Mouse (Mus musculus) MEL (cell line): ENCODE data around the gene Sult1a1. TPM values are rescaled to one million over a fixed set of nuclear protein-coding genes. Genes with fewer than 3 reads are reported as not detected.

Experiments used
- DNase-seq: peaks from one replicate; pipeline ENCODE4 v3.0.0; 2011; ENCODE audit warnings: low read depth, low spot score
- H3K27ac ChIP-seq: 2 replicates; pipeline ENCODE4 v1.5.1; 2012; ENCODE audit warnings: low read depth, mild to moderate bottlenecking, control low read depth, low read length, moderate library complexity; ENCODE audit not compliant: control insufficient read depth
- H3K27me3 ChIP-seq, 2 experiments: fragments of 150-350 bp in 1 of 2; sonication (generic) in 1 of 2; 2 replicates each; pipeline ENCODE4 v1.6.1; 2012; ENCODE audit warnings: low read length in 2 of 2, mild to moderate bottlenecking in 2 of 2, improper control_type of control experiment in 1 of 2, moderate library complexity in 1 of 2; ENCODE audit not compliant: insufficient read depth in 2 of 2, control insufficient read depth in 1 of 2
- H3K36me3 ChIP-seq, 2 experiments: 2 replicates each; pipeline ENCODE4 v1.6.1; 2012 to 2014; ENCODE audit warnings: low read length in 2 of 2, improper control_type of control experiment in 1 of 2, inconsistent platforms in 1 of 2, mild to moderate bottlenecking in 1 of 2; ENCODE audit not compliant: insufficient read depth in 2 of 2, control insufficient read depth in 1 of 2
- H3K4me1 ChIP-seq, 2 experiments: fragments of 150-350 bp in 1 of 2; sonication (generic) in 1 of 2; 2 replicates each; pipeline ENCODE4 v1.6.1; 2012; ENCODE audit warnings: low read length in 2 of 2, improper control_type of control experiment in 1 of 2, mild to moderate bottlenecking in 1 of 2; ENCODE audit not compliant: insufficient read depth in 2 of 2, control insufficient read depth in 1 of 2
- H3K4me3 ChIP-seq, 2 experiments: fragments of 150-350 bp in 1 of 2; sonication (generic) in 1 of 2; 2 replicates each; pipeline ENCODE4 v1.5.1; 2012; ENCODE audit warnings: low read depth in 2 of 2, low read length in 2 of 2, mild to moderate bottlenecking in 2 of 2, moderate library complexity in 2 of 2, control low read depth in 1 of 2, improper control_type of control experiment in 1 of 2; ENCODE audit not compliant: control insufficient read depth in 1 of 2, insufficient read depth in 1 of 2
- H3K79me2 ChIP-seq: 2 replicates; pipeline ENCODE4 v1.6.1; 2012; ENCODE audit warnings: mild to moderate bottlenecking, low read length, moderate library complexity; ENCODE audit not compliant: control insufficient read depth, poor library complexity, insufficient read depth
- H3K9ac ChIP-seq: 2 replicates; pipeline ENCODE4 v1.6.1; 2012; ENCODE audit warnings: low read depth, mild to moderate bottlenecking, control low read depth, low read length, moderate library complexity; ENCODE audit not compliant: control insufficient read depth, poor library complexity, severe bottlenecking
- H3K9me3 ChIP-seq: fragments of 150-350 bp; sonication (generic); replicated peaks from 2 replicates; pipeline ENCODE4 v1.6.1; 2012; ENCODE audit warnings: mild to moderate bottlenecking, low read length, improper control_type of control experiment, moderate library complexity; ENCODE audit not compliant: insufficient read depth
- CHD1 ChIP-seq: IDR thresholded peaks from 2 replicates; pipeline ENCODE4 v1.6.1; 2012; ENCODE audit warnings: low read depth, mild to moderate bottlenecking, inconsistent platforms, low read length, improper control_type of control experiment
- CHD2 ChIP-seq: IDR thresholded peaks from 2 replicates; pipeline ENCODE4 v1.6.1; 2011; ENCODE audit warnings: low read length, improper control_type of control experiment
- E2F4 ChIP-seq: IDR thresholded peaks from 2 replicates; pipeline ENCODE4 v1.6.1; 2011; ENCODE audit warnings: low read depth, low read length, improper control_type of control experiment, borderline replicate concordance
- ETS1 ChIP-seq: IDR thresholded peaks from 2 replicates; pipeline ENCODE4 v1.6.1; 2012; ENCODE audit warnings: low read depth, mild to moderate bottlenecking, inconsistent platforms, low read length, improper control_type of control experiment, moderate library complexity
- HCFC1 ChIP-seq: IDR thresholded peaks from 2 replicates; pipeline ENCODE4 v1.6.1; 2012; ENCODE audit warnings: low read depth, mild to moderate bottlenecking, inconsistent platforms, low read length, improper control_type of control experiment, moderate library complexity
- MAFK ChIP-seq: IDR thresholded peaks from 2 replicates; pipeline ENCODE4 v1.6.1; 2011; ENCODE audit warnings: low read depth, mild to moderate bottlenecking, low read length, improper control_type of control experiment, borderline replicate concordance
- MAX ChIP-seq: IDR thresholded peaks from 2 replicates; pipeline ENCODE4 v1.6.1; 2011; ENCODE audit warnings: low read length, improper control_type of control experiment
- MAZ ChIP-seq: IDR thresholded peaks from 2 replicates; pipeline ENCODE4 v1.6.1; 2012; ENCODE audit warnings: low read depth, mild to moderate bottlenecking, inconsistent platforms, low read length, improper control_type of control experiment
- MXI1 ChIP-seq: IDR thresholded peaks from 2 replicates; pipeline ENCODE4 v1.6.1; 2011; ENCODE audit warnings: mild to moderate bottlenecking, low read depth, low read length, improper control_type of control experiment
- MYB ChIP-seq: IDR thresholded peaks from 2 replicates; pipeline ENCODE4 v1.6.1; 2011; ENCODE audit warnings: mild to moderate bottlenecking, low read depth, low read length, improper control_type of control experiment
- POLR2A ChIP-seq, 2 experiments: IDR thresholded peaks; 2 replicates each; pipeline ENCODE4 v1.6.1; 2011 to 2012; ENCODE audit warnings: low read length in 2 of 2, mild to moderate bottlenecking in 2 of 2, control low read depth in 1 of 2, improper control_type of control experiment in 1 of 2, low read depth in 1 of 2, moderate library complexity in 1 of 2; ENCODE audit not compliant: control insufficient read depth in 1 of 2, insufficient read depth in 1 of 2, poor library complexity in 1 of 2
- POLR2AphosphoS2 ChIP-seq: IDR thresholded peaks from 2 replicates; pipeline ENCODE4 v1.6.1; 2011; ENCODE audit warnings: low read length, improper control_type of control experiment
- POLR2AphosphoS5 ChIP-seq: IDR thresholded peaks from 2 replicates; pipeline ENCODE4 v1.6.1; 2012; ENCODE audit warnings: low read depth, borderline replicate concordance, mild to moderate bottlenecking, inconsistent platforms, low read length, moderate library complexity, mixed read lengths
- RAD21 ChIP-seq: IDR thresholded peaks from 2 replicates; pipeline ENCODE4 v1.6.1; 2011; ENCODE audit warnings: mild to moderate bottlenecking, low read depth, low read length, improper control_type of control experiment
- RCOR1 ChIP-seq: IDR thresholded peaks from 2 replicates; pipeline ENCODE4 v1.6.1; 2012; ENCODE audit warnings: low read depth, mild to moderate bottlenecking, inconsistent platforms, low read length, improper control_type of control experiment
- SIN3A ChIP-seq: IDR thresholded peaks from 2 replicates; pipeline ENCODE4 v1.6.1; 2012; ENCODE audit warnings: low read length, improper control_type of control experiment, inconsistent platforms
- SMC3 ChIP-seq: IDR thresholded peaks from 2 replicates; pipeline ENCODE4 v1.6.1; 2011; ENCODE audit warnings: low read depth, low read length, improper control_type of control experiment
- TAL1 ChIP-seq: IDR thresholded peaks from 2 replicates; pipeline ENCODE4 v1.6.1; 2012; ENCODE audit warnings: mild to moderate bottlenecking, inconsistent platforms, low read length, moderate library complexity, mixed read lengths
- TCF12 ChIP-seq: IDR thresholded peaks from 2 replicates; pipeline ENCODE4 v1.6.1; 2014; ENCODE audit warnings: low read depth, mild to moderate bottlenecking, inconsistent platforms, low read length, improper control_type of control experiment, moderate library complexity
- UBTF ChIP-seq: IDR thresholded peaks from 2 replicates; pipeline ENCODE4 v1.6.1; 2012; ENCODE audit warnings: low read depth, mild to moderate bottlenecking, inconsistent platforms, low read length, improper control_type of control experiment, moderate library complexity, borderline replicate concordance; ENCODE audit not compliant: insufficient read depth
- USF1 ChIP-seq: IDR thresholded peaks from 2 replicates; pipeline ENCODE4 v1.6.1; 2014; ENCODE audit warnings: low read depth, mild to moderate bottlenecking, inconsistent platforms, low read length, improper control_type of control experiment, moderate library complexity
- USF2 ChIP-seq, 2 experiments: IDR thresholded peaks; 2 replicates each; pipeline ENCODE4 v1.6.1; 2011 to 2012; ENCODE audit warnings: improper control_type of control experiment in 2 of 2, low read length in 2 of 2, borderline replicate concordance in 1 of 2, inconsistent platforms in 1 of 2, low read depth in 1 of 2, mild to moderate bottlenecking in 1 of 2; ENCODE audit not compliant: insufficient read depth in 1 of 2
- ZC3H11A ChIP-seq: IDR thresholded peaks from 2 replicates; pipeline ENCODE4 v1.6.1; 2012; ENCODE audit warnings: low read depth, mild to moderate bottlenecking, inconsistent platforms, low read length, improper control_type of control experiment
- ZKSCAN1 ChIP-seq: IDR thresholded peaks from 2 replicates; pipeline ENCODE4 v1.6.1; 2012; ENCODE audit warnings: low read depth, mild to moderate bottlenecking, inconsistent platforms, low read length, improper control_type of control experiment, moderate library complexity
- ZMIZ1 ChIP-seq: IDR thresholded peaks from 2 replicates; pipeline ENCODE4 v1.6.1; 2012; ENCODE audit warnings: low read depth, mild to moderate bottlenecking, inconsistent platforms, low read length, improper control_type of control experiment, moderate library complexity
- polyA plus RNA-seq, 2 experiments: library from polyadenylated mRNA; stranded (reverse) in 1 of 2; unstranded in 1 of 2; fragments of >175 nt in 1 of 2; fragments of >200 nt in 1 of 2; gene quantifications; 2 replicates each; pipeline versions ENCODE4 v1.2.1 to v1.2.4; 2012; ENCODE audit warnings: low replicate concordance in 2 of 2, low read depth in 1 of 2; ENCODE audit not compliant: insufficient read length in 2 of 2, insufficient read depth in 1 of 2, missing spikeins in 1 of 2
- total RNA-seq: library from RNA; depleted of rRNA; stranded (reverse); fragments of 300-350 nt; gene quantifications from 2 replicates; pipeline ENCODE4 v1.2.3, GENCODE M21; 2012

The Sult1a1 gene
- total and polyA plus RNA-seq, 3 experiments: 0.36 TPM; not detected in 2

DNA sequence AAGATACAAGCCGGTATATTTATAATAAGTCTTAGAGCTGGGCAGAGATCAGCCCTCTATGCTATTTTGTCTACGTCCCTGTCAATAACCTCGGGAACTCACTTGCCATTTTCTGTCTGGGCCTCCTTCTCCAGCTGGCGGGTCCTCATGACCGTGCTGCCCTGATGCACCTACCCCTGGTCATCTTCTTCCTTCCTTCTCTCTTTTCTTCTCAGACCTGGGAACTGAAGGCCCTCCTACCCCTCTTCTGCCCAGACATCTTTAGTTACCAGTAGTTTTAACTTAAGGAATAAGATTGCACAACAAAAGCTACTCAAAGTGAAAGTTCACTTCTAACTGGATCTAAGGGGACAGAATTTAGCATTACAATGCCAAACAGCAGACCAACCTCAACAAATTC lies 3.5 kb upstream of the Sult1a1 start:
- H3K36me3 ChIP-seq: no peaks in the 10 kb centered on the region; a peak in 1 of 4 replicates
- no peak overlapping the region for H3K4me3 ChIP-seq
- DNase-seq: no peak
- no peaks in the 10 kb centered on the region for H3K79me2 ChIP-seq
- TF ChIP-seq E2F4 (no peak), SIN3A (no peak), TAL1 (no peak), MYB (no peak), RCOR1 (no peak), ZKSCAN1 (no peak), USF2 (IDR thresholded peaks at IDR 0.05; ENCODE audit: borderline replicate concordance in 1 of 2, insufficient read depth in 1 of 2, low read depth in 1 of 2, low read length in 2 of 2) (no peak), POLR2AphosphoS5 (no peak), TCF12 (no peak), CHD1 (no peak), ZMIZ1 (no peak), MAX (no peak), CHD2 (no peak), MAZ (no peak), ZC3H11A (no peak), USF1 (no peak)
- H3K27me3 ChIP-seq: no peaks in the 10 kb centered on the region
- no peak overlapping the region for H3K9ac ChIP-seq
- no peaks in the 10 kb centered on the region for H3K9me3 ChIP-seq
- no peaks in the 10 kb centered on the region for H3K4me1 ChIP-seq
- no peak overlapping the region for H3K27ac ChIP-seq

DNA sequence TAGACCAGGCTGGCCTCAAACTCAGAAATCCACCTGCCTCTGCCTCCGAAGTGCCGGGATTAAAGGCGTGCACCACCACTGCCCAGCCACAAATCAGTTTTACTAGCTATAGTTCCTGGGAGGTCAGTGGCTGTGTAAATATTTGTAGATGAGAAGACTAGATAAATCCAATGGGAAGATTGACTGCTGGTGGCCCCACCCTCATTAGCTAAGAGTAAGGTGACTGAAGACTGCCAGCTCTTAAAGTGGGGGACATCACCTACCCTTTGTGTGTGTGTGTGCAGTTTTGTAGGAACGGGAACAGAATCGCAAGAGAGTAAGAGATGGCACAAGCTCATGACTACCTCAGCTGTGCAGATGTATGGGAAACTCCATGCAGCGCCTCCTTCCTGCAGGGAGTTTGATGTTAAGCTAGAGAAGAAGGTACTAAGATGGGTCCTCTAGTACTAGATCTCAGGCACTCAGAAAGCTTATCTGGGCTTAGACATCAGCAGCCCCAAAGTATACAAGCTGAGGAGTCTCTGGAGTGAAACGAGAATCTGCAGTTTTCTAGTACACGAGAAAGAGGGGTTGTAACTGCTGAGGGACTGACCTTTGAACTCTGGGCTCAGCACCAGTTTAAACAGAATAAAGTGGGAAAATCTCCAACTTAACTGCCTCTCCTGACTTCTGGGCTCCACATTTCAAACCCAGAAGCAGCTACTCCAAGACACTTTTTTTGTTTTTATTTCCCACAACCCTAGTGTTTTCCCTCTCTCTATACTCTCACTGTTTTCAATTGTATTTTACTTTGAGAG lies 2.5 kb upstream of the Sult1a1 start:
- H3K27me3 ChIP-seq: no peaks in the 10 kb centered on the region
- H3K9me3 ChIP-seq: no peaks in the 10 kb centered on the region
- no peaks in the 10 kb centered on the region for H3K79me2 ChIP-seq
- no peak for DNase-seq
- H3K4me1 ChIP-seq: no peaks in the 10 kb centered on the region
- no peaks in the 10 kb centered on the region; a peak in 1 of 4 replicates for H3K36me3 ChIP-seq
- no peak overlapping the region for H3K4me3 ChIP-seq
- H3K27ac ChIP-seq: no peak overlapping the region
- no peak overlapping the region for H3K9ac ChIP-seq
- TF ChIP-seq POLR2AphosphoS5 (no peak), MAZ (no peak), MAFK (no peak), SIN3A (no peak), TCF12 (no peak), HCFC1 (no peak), POLR2AphosphoS2 (no peak), POLR2A (IDR thresholded peaks at IDR 0.05; ENCODE audit: control insufficient read depth in 1 of 2, insufficient read depth in 1 of 2, low read depth in 1 of 2, low read length in 2 of 2, poor library complexity in 1 of 2) (no peak), SMC3 (no peak), MXI1 (no peak), CHD1 (no peak), UBTF (no peak), USF1 (no peak), MAX (no peak), ETS1 (no peak), RAD21 (no peak)
